8 mouse cellular contexts compared by ENCODE assay signal in genomic region chr15:99055511-99055961, GRCm38 (mm10). TPM values are rescaled to one million over a fixed set of nuclear protein-coding genes. Genes with fewer than 3 reads are reported as not detected.
DNase-seq lines count a peak whose midpoint lies in the region; ATAC-seq and TF ChIP-seq lines count a peak whose summit lies in the region.

No protein-coding gene starts in this region.

- no peak overlapping the region for H3K27ac ChIP-seq in kidney, embryonic 14.5 days (ENCODE audit: low read depth, low read length)
- no peak overlapping the region for H3K27ac ChIP-seq in forebrain, embryonic 12.5 days
- H3K27ac ChIP-seq in intestine, postnatal 0 days (ENCODE audit: low read depth, low read length): no peak overlapping the region
- H3K27ac ChIP-seq in midbrain, embryonic 15.5 days: no peak overlapping the region

- H3K4me1 ChIP-seq in kidney, embryonic 14.5 days (ENCODE audit: control insufficient read depth, insufficient read depth, low read length): peaks cover 17% of the 10 kb centered on the region
- peaks cover 35% of the 10 kb centered on the region for H3K4me1 ChIP-seq in forebrain, embryonic 12.5 days
- no peaks in the 10 kb centered on the region; the same call in 1 of the 2 replicates for H3K4me1 ChIP-seq in intestine, postnatal 0 days (replicated peaks; ENCODE audit: control insufficient read depth, insufficient read depth, low read length)
- H3K4me1 ChIP-seq in midbrain, embryonic 15.5 days: peaks cover 29% of the 10 kb centered on the region

- peak overlapping the region; percentile 37; the same call in 1 of the 2 replicates for H3K9ac ChIP-seq in kidney, embryonic 14.5 days (ENCODE audit: low read depth, low read length)
- 0 out of 2 replicates have a peak overlapping the region, but pooled peaks have one; percentile 25 for H3K9ac ChIP-seq in forebrain, embryonic 12.5 days
- 0 out of 2 replicates have a peak overlapping the region, but pooled peaks have one; percentile 34 for H3K9ac ChIP-seq in intestine, postnatal 0 days (ENCODE audit: low read depth, low read length)
- 0 out of 2 replicates have a peak overlapping the region, but pooled peaks have one; percentile 7 for H3K9ac ChIP-seq in midbrain, embryonic 15.5 days

- no peaks in the 10 kb centered on the region for H3K36me3 ChIP-seq in kidney, embryonic 14.5 days (ENCODE audit: control insufficient read depth, insufficient read depth, low read length)
- H3K36me3 ChIP-seq in forebrain, embryonic 12.5 days (replicated peaks): no peaks in the 10 kb centered on the region
- no peaks in the 10 kb centered on the region for H3K36me3 ChIP-seq in intestine, postnatal 0 days (ENCODE audit: control insufficient read depth, insufficient read depth)
- H3K36me3 ChIP-seq in midbrain, embryonic 15.5 days (replicated peaks): no peaks in the 10 kb centered on the region

- H3K27me3 ChIP-seq in kidney, embryonic 14.5 days (ENCODE audit: control insufficient read depth, insufficient read depth, low read length): peaks cover 62% of the 10 kb centered on the region
- H3K27me3 ChIP-seq in forebrain, embryonic 12.5 days: peaks cover 96% of the 10 kb centered on the region
- peaks cover 55% of the 10 kb centered on the region for H3K27me3 ChIP-seq in intestine, postnatal 0 days (replicated peaks; ENCODE audit: control insufficient read depth, insufficient read depth, low read length)
- H3K27me3 ChIP-seq in midbrain, embryonic 15.5 days (replicated peaks): peaks cover 70% of the 10 kb centered on the region

- no peak for DNase-seq in kidney, adult 8-10 months
- peak; percentile 45 for DNase-seq in adrenal gland, postnatal 25 days
- DNase-seq in lung, postnatal 14 days: no peak

- 0 out of 2 replicates have a peak, but pooled peaks have one; percentile 1 for TF ChIP-seq CTCF in intestine, postnatal 0 days (IDR thresholded peaks at IDR 0.05; ENCODE audit: low read depth)

- under 1% methylated on average over 34 of the region's 37 CpGs for WGBS in kidney, embryonic 14.5 days
- under 1% methylated on average over 37 of the region's 37 CpGs for WGBS in forebrain, embryonic 12.5 days
- under 1% methylated on average over 37 of the region's 37 CpGs for WGBS in intestine, postnatal 0 days
- under 1% methylated on average over 37 of the region's 37 CpGs for WGBS in midbrain, embryonic 15.5 days

- peak overlapping the region; percentile 35 for H3K4me3 ChIP-seq in kidney, embryonic 14.5 days (ENCODE audit: low read length)
- H3K4me3 ChIP-seq in forebrain, embryonic 12.5 days (replicated peaks): peak overlapping the region; percentile 37
- H3K4me3 ChIP-seq in intestine, postnatal 0 days (ENCODE audit: low read depth, low read length): peak overlapping the region; percentile 37
- peak overlapping the region; percentile 31 for H3K4me3 ChIP-seq in midbrain, embryonic 15.5 days

- H3K4me2 ChIP-seq in kidney, embryonic 14.5 days (replicated peaks; ENCODE audit: low read depth, low read length): peak overlapping the region; percentile 59
- peak overlapping the region; percentile 57 for H3K4me2 ChIP-seq in forebrain, embryonic 12.5 days
- H3K4me2 ChIP-seq in intestine, postnatal 0 days (replicated peaks; ENCODE audit: low read depth): peak overlapping the region; percentile 66
- H3K4me2 ChIP-seq in midbrain, embryonic 15.5 days: peak overlapping the region; percentile 60

- ATAC-seq in kidney, embryonic 14.5 days (ENCODE audit: low FRiP score, low TSS enrichment): peak; percentile 45
- no peak for ATAC-seq in forebrain, embryonic 12.5 days (ENCODE audit: low FRiP score)
- ATAC-seq in intestine, postnatal 0 days: peak; percentile 7; the same call in 1 of the 2 replicates
- no peak for ATAC-seq in midbrain, embryonic 15.5 days (replicated peaks)
- no peak for ATAC-seq in erythroblast, adult 5-6 weeks (replicated peaks; ENCODE audit: low FRiP score, poor library complexity, severe bottlenecking)

- no peaks in the 10 kb centered on the region for H3K9me3 ChIP-seq in kidney, embryonic 14.5 days (ENCODE audit: control insufficient read depth, low read length)
- H3K9me3 ChIP-seq in forebrain, embryonic 12.5 days: no peaks in the 10 kb centered on the region
- H3K9me3 ChIP-seq in intestine, postnatal 0 days (ENCODE audit: control insufficient read depth): no peaks in the 10 kb centered on the region
- H3K9me3 ChIP-seq in midbrain, embryonic 15.5 days: no peaks in the 10 kb centered on the region

RNA-seq across cellular contexts. Expression of gene Prph, which starts 0.6 kb away (rescaled TPM):
- polyA plus RNA-seq in kidney, embryonic 14.5 days (2014; fragmentation: Nextera tagmentation; extraction: Ambion mirVana): 0.13 and 0.31 TPM in 2 replicates
- total RNA-seq in adrenal gland, postnatal 25 days (2021): 0.52 and 2.2 TPM in 2 replicates
- 0.73 and 1.4 TPM in 2 replicates for polyA plus RNA-seq in forebrain, embryonic 12.5 days (2016; fragmentation: Nextera tagmentation; extraction: Ambion mirVana)
- 29.8 and 32.7 TPM in 2 replicates for polyA plus RNA-seq in intestine, postnatal 0 days (2015; fragmentation: Nextera tagmentation; extraction: Ambion mirVana)
- polyA plus RNA-seq in midbrain, embryonic 15.5 days (2015; fragmentation: Nextera tagmentation; extraction: Ambion mirVana): 5.7 and 10.3 TPM in 2 replicates
- not detected in 2 replicates for total RNA-seq in erythroblast, adult 5-6 weeks (2015; ENCODE audit: low replicate concordance)
- total RNA-seq in erythroblast, adult 5-6 weeks (2017; ENCODE audit: low replicate concordance): not detected in 2 replicates

RNA-seq across cellular contexts. Expression of gene Troap, which starts 18.8 kb away (rescaled TPM):
- polyA plus RNA-seq in kidney, embryonic 14.5 days (2014; fragmentation: Nextera tagmentation; extraction: Ambion mirVana): 27.3 and 31.7 TPM in 2 replicates
- total RNA-seq in adrenal gland, postnatal 25 days (2021): 4.3 and 5.6 TPM in 2 replicates
- 41.6 and 48.3 TPM in 2 replicates for polyA plus RNA-seq in forebrain, embryonic 12.5 days (2016; fragmentation: Nextera tagmentation; extraction: Ambion mirVana)
- 4.8 TPM in 2 replicates for polyA plus RNA-seq in intestine, postnatal 0 days (2015; fragmentation: Nextera tagmentation; extraction: Ambion mirVana)
- polyA plus RNA-seq in midbrain, embryonic 15.5 days (2015; fragmentation: Nextera tagmentation; extraction: Ambion mirVana): 4.9 and 6.6 TPM in 2 replicates
- 11.9 and 21.7 TPM in 2 replicates for total RNA-seq in erythroblast, adult 5-6 weeks (2015; ENCODE audit: low replicate concordance)
- 20.4 and 28.1 TPM in 2 replicates for total RNA-seq in erythroblast, adult 5-6 weeks (2017; ENCODE audit: low replicate concordance)

RNA-seq across cellular contexts. Expression of gene Tuba1c, which starts 25.8 kb away (rescaled TPM):
- polyA plus RNA-seq in kidney, embryonic 14.5 days (2014; fragmentation: Nextera tagmentation; extraction: Ambion mirVana): 187 and 196 TPM in 2 replicates
- total RNA-seq in adrenal gland, postnatal 25 days (2021): 286 and 303 TPM in 2 replicates
- polyA plus RNA-seq in forebrain, embryonic 12.5 days (2016; fragmentation: Nextera tagmentation; extraction: Ambion mirVana): 107 and 111 TPM in 2 replicates
- 271 and 315 TPM in 2 replicates for polyA plus RNA-seq in intestine, postnatal 0 days (2015; fragmentation: Nextera tagmentation; extraction: Ambion mirVana)
- 16.4 and 20.5 TPM in 2 replicates for polyA plus RNA-seq in midbrain, embryonic 15.5 days (2015; fragmentation: Nextera tagmentation; extraction: Ambion mirVana)
- 73.8 and 96.1 TPM in 2 replicates for total RNA-seq in erythroblast, adult 5-6 weeks (2015; ENCODE audit: low replicate concordance)
- total RNA-seq in erythroblast, adult 5-6 weeks (2017; ENCODE audit: low replicate concordance): 36.4 and 46.4 TPM in 2 replicates

RNA-seq across cellular contexts. Expression of gene C1ql4, which starts 32.1 kb away (rescaled TPM):
- 0.43 and 1.3 TPM in 2 replicates for polyA plus RNA-seq in kidney, embryonic 14.5 days (2014; fragmentation: Nextera tagmentation; extraction: Ambion mirVana)
- not detected in 2 replicates for total RNA-seq in adrenal gland, postnatal 25 days (2021)
- polyA plus RNA-seq in forebrain, embryonic 12.5 days (2016; fragmentation: Nextera tagmentation; extraction: Ambion mirVana): 0.44 and 1.3 TPM in 2 replicates
- 0.10 and 0.17 TPM in 2 replicates for polyA plus RNA-seq in intestine, postnatal 0 days (2015; fragmentation: Nextera tagmentation; extraction: Ambion mirVana)
- polyA plus RNA-seq in midbrain, embryonic 15.5 days (2015; fragmentation: Nextera tagmentation; extraction: Ambion mirVana): 12.4 and 15.3 TPM in 2 replicates
- total RNA-seq in erythroblast, adult 5-6 weeks (2015; ENCODE audit: low replicate concordance): not detected in 2 replicates
- not detected in 2 replicates for total RNA-seq in erythroblast, adult 5-6 weeks (2017; ENCODE audit: low replicate concordance)

RNA-seq across cellular contexts. Expression of gene Dnajc22, which starts 37.4 kb away (rescaled TPM):
- polyA plus RNA-seq in kidney, embryonic 14.5 days (2014; fragmentation: Nextera tagmentation; extraction: Ambion mirVana): 5.4 and 7.1 TPM in 2 replicates
- 1.9 and 3.8 TPM in 2 replicates for total RNA-seq in adrenal gland, postnatal 25 days (2021)
- 0.76 and 1.0 TPM in 2 replicates for polyA plus RNA-seq in forebrain, embryonic 12.5 days (2016; fragmentation: Nextera tagmentation; extraction: Ambion mirVana)
- 52.9 and 55.7 TPM in 2 replicates for polyA plus RNA-seq in intestine, postnatal 0 days (2015; fragmentation: Nextera tagmentation; extraction: Ambion mirVana)
- 2.0 and 2.1 TPM in 2 replicates for polyA plus RNA-seq in midbrain, embryonic 15.5 days (2015; fragmentation: Nextera tagmentation; extraction: Ambion mirVana)
- total RNA-seq in erythroblast, adult 5-6 weeks (2015; ENCODE audit: low replicate concordance): not detected in 2 replicates
- not detected in 2 replicates for total RNA-seq in erythroblast, adult 5-6 weeks (2017; ENCODE audit: low replicate concordance)

Comparison
In these comparisons a context has a peak if more than half of its experiments do, and no peak if none do; other contexts are left out.
1. ATAC-seq: peak in kidney, embryonic 14.5 days (single experiment) and intestine, postnatal 0 days (single experiment); none in forebrain, embryonic 12.5 days (single experiment), midbrain, embryonic 15.5 days (single experiment) and erythroblast, adult 5-6 weeks (single experiment).
2. Peak in every context shown above with its lines, with median percentiles within 50 percentile points of each other: H3K4me2 ChIP-seq, H3K4me3 ChIP-seq and H3K9ac ChIP-seq.